Mouse (Mus musculus): ENCODE measurements around the gene Cntn4. TPM values are rescaled to one million over a fixed set of nuclear protein-coding genes. Genes with fewer than 3 reads are reported as not detected.

Gene Cntn4
- polyA plus RNA-seq (2015; fragmentation: Nextera tagmentation; extraction: Ambion mirVana): 25.0 and 28.0 TPM in 2 replicates

DNA sequence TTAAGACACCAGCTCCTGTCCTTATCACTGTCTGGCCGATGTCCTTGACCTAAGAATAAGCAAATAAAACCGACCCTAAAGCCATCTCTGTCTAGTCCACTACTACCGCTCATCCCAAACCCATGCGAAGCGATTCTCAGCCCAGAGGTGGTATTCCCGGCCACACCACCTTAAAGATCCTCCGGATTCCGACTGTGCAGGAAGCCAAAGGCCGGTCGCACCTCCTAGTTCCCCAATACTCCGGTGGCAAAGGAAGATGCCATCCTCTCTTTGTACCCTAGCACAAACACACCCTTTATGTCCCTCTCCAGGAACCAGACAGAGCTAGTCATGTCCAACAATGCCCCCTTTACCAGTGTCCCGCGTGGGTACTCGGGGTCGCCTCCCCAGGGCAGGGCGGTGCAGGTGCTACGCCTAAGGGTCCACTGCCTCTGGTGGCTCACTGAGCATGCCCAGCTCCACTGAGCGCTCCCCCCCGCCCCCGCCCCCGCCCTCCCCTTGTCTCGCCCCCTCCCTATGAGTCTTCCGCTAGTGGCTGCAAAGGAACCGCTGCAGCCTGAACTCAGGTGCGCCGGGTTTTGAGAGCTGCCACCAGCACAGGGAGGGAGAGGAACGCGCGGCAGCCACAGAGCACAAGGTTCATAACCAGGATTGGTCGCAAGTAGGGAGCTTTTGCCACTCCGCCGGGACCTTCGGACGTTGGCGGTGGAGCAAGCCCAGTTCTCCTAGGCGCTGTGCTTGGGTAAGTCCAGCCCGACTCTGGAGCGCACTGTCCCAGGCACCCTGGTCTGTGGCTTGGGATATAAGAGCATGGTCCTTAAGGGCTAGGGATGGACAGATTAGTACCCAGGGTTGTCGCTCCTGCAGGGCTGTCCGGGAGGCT lies at the start of gene Cntn4:
Gene Cntn4 (plus strand): TSS at position 512 of the 883 bp plus-strand sequence.
- Histone ChIP-seq H3K4me3 (peak within 1 kb of the TSS; percentile 69), H3K9ac (peak within 1 kb of the TSS; percentile 76), H3K27me3 (0 out of 2 replicates have a peak, but pooled peaks cover 10% of the 10 kb centered on the region), H3K4me1 (replicated peaks) (peaks cover 14% of the 10 kb centered on the region; the same call in 1 of the 2 replicates), H3K27ac (replicated peaks) (peak within 1 kb of the TSS; percentile 77), H3K9me3 (no peaks in the 10 kb centered on the region), H3K4me2 (peak within 1 kb of the TSS; percentile 81), H3K36me3 (no peaks in the 10 kb centered on the region)
- 2% methylated on average over 35 of the region's 40 CpGs for WGBS
- peak; percentile 91 for ATAC-seq (ENCODE audit: low FRiP score, low read depth)

DNA sequence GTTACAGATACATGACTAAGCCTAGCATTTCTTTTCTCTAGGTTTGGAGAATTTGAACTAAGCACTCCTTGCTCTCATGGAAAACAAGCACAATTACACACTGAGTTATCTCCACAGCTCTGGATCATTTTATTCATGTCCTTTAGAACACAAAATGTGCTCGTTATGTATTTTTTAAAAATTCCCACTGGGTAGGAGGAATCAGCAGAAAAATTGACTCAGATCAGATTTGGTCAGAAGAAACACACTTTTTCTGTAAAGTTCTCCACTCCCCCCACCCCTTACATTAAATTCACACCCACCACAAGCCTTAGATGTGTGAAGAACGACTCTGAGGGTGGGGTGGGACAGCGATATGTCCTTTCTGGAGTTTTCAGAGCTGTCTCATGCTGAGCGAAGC lies 3.2 kb upstream of the Cntn4 start:
- Histone ChIP-seq H3K27ac (replicated peaks) (no peak overlapping the region), H3K4me1 (replicated peaks) (peaks cover 10% of the 10 kb centered on the region; the same call in 1 of the 2 replicates), H3K4me3 (no peak overlapping the region), H3K4me2 (no peak overlapping the region), H3K9me3 (no peaks in the 10 kb centered on the region), H3K36me3 (no peaks in the 10 kb centered on the region), H3K9ac (no peak overlapping the region), H3K27me3 (0 out of 2 replicates have a peak, but pooled peaks cover 6% of the 10 kb centered on the region)
- 70% methylated on average over 4 of the region's 4 CpGs for WGBS
- ATAC-seq (ENCODE audit: low FRiP score, low read depth): no peak

DNA sequence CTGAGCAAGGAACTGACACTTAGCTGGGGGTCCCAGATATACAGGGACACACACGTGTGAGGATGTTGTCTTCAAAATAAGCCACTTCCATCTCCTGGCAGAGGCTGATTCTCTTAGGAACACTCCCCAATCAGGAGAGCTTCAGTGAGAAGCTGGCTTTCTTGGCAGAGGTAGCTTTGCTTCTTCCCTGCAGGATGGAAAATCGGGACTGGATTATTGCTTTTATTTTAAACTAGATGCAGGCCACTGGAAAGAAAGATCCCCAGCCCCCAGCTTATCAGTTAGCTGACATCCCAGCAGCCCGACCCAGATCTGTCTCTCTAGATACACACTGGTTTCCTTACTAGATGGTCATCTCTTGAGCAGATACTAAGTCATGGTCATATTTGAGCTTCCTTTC lies 2.4 kb upstream of the Cntn4 start:
- no peak overlapping the region for H3K4me2 ChIP-seq
- no peak overlapping the region for H3K27ac ChIP-seq (replicated peaks)
- ATAC-seq (ENCODE audit: low FRiP score, low read depth): no peak
- H3K9me3 ChIP-seq: no peaks in the 10 kb centered on the region
- H3K36me3 ChIP-seq: no peaks in the 10 kb centered on the region
- H3K9ac ChIP-seq: no peak overlapping the region
- H3K27me3 ChIP-seq: 0 out of 2 replicates have a peak, but pooled peaks cover 10% of the 10 kb centered on the region
- 33% methylated on average over 3 of the region's 3 CpGs for WGBS
- no peak overlapping the region for H3K4me3 ChIP-seq
- peaks cover 10% of the 10 kb centered on the region; the same call in 1 of the 2 replicates for H3K4me1 ChIP-seq (replicated peaks)

DNA sequence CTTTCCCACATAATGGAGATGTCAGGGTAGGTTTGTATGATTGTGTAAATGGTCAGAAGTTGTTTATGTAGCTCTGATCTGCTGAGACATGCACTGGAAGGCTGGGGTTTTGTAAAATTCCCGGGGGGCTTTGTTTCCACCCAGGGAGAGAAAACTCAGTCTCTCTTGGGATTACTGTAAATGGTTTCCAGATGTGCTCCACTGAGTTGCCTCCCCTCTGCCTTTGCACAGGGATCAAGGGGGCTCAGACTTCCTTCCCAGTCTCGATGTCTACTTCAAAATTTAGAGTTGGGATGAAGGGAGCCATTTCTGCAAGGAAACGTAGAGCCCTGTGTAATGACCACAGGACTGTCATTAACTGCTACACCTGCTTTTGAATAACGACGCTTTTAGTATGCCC lies 823 bp upstream of the Cntn4 start:
- 26% methylated on average over 5 of the region's 5 CpGs for WGBS
- peak overlapping the region; percentile 69 for H3K4me3 ChIP-seq
- H3K4me1 ChIP-seq (replicated peaks): peaks cover 14% of the 10 kb centered on the region; the same call in 1 of the 2 replicates
- 0 out of 2 replicates have a peak, but pooled peaks cover 10% of the 10 kb centered on the region for H3K27me3 ChIP-seq
- H3K4me2 ChIP-seq: peak overlapping the region; percentile 81
- H3K9ac ChIP-seq: peak overlapping the region; percentile 76
- peak overlapping the region; percentile 77 for H3K27ac ChIP-seq (replicated peaks)
- no peaks in the 10 kb centered on the region for H3K9me3 ChIP-seq
- H3K36me3 ChIP-seq: no peaks in the 10 kb centered on the region
- ATAC-seq (ENCODE audit: low FRiP score, low read depth): no peak

DNA sequence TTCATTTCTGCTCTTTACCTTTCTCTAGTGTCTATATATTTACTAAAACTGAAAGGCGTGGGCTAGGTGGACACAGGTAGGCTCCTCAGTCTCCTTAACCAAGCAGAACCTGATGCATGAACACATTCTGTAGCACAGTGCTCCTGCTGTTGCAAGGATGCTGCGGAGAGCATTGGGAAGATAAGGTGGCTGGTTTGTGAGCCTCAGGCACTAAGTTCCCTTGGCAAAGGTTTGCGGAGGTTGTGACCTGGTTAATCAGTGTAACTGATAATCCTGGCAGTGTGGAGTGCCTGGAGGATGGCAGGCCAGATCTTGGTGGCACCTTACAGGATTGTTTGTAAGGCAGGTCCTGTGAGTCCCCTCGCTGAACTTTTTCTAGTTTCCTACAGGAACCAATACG lies 1.3 kb downstream of the Cntn4 start:
- H3K27ac ChIP-seq (replicated peaks): no peak overlapping the region
- H3K9ac ChIP-seq: peak overlapping the region; percentile 76; the same call in 1 of the 2 replicates
- H3K4me1 ChIP-seq (replicated peaks): peaks cover 14% of the 10 kb centered on the region; the same call in 1 of the 2 replicates
- ATAC-seq (ENCODE audit: low FRiP score, low read depth): no peak
- H3K4me3 ChIP-seq: peak overlapping the region; percentile 69
- H3K4me2 ChIP-seq: peak overlapping the region; percentile 81
- no peaks in the 10 kb centered on the region for H3K36me3 ChIP-seq
- H3K27me3 ChIP-seq: 0 out of 2 replicates have a peak, but pooled peaks cover 10% of the 10 kb centered on the region
- no peaks in the 10 kb centered on the region for H3K9me3 ChIP-seq
- 5% methylated on average over 5 of the region's 5 CpGs for WGBS

DNA sequence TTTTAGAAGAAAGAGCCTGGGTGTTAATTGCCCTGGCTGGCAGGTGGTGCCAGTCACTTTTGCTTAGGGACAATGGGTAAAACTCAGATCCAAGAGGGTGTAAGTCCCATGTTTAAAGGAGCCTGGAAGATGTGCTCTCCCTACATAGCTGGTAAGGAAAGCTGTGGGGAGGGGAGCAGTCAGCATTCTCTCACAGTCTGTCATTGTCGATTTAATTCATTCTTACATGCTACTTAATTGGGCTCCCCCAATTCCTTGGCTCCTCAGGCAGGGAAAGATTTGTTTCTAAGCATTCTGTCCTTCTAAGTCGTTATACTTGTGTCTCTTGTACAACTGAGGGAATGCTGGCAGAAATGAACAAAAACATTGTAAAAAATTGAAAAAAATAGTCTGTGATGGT lies 4.0 kb downstream of the Cntn4 start:
- ATAC-seq (ENCODE audit: low FRiP score, low read depth): no peak

DNA sequence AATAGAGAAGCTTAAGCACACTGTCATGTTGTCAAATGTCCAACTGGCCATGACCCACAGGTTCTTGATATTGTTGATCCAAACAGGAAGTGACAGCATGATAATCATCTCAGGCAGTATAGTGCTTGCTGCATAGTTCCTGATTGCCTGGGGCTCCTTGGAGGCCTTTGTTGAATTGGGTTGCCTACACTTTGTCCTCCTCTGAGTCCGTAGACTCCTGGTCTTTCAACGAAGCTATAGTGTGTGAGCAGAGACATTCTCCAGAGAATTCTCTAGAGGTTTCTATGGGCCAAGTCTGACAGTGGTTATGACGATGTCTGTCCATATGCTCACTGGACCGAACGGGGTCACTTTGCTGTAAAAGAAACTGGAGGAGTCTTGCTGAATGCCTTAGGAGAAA lies 5.8 kb downstream of the Cntn4 start:
- no peak overlapping the region for H3K4me2 ChIP-seq
- H3K9me3 ChIP-seq: no peaks in the 10 kb centered on the region
- H3K4me1 ChIP-seq (replicated peaks): peaks cover 10% of the 10 kb centered on the region; the same call in 1 of the 2 replicates
- H3K27me3 ChIP-seq: 0 out of 2 replicates have a peak, but pooled peaks cover 10% of the 10 kb centered on the region
- no peak overlapping the region for H3K4me3 ChIP-seq
- H3K9ac ChIP-seq: no peak overlapping the region
- H3K36me3 ChIP-seq: no peaks in the 10 kb centered on the region
- 87% methylated on average over 5 of the region's 5 CpGs for WGBS
- H3K27ac ChIP-seq (replicated peaks): no peak overlapping the region
- no peak for ATAC-seq (ENCODE audit: low FRiP score, low read depth)

More for the DNA sequence above, 4.0 kb downstream of the Cntn4 start:
- H3K27ac ChIP-seq (replicated peaks): no peak overlapping the region
- no peaks in the 10 kb centered on the region for H3K36me3 ChIP-seq
- H3K9me3 ChIP-seq: no peaks in the 10 kb centered on the region
- no peak overlapping the region for H3K4me3 ChIP-seq
- 47% methylated on average over 2 of the region's 2 CpGs for WGBS
- 0 out of 2 replicates have a peak, but pooled peaks cover 10% of the 10 kb centered on the region for H3K27me3 ChIP-seq
- no peak overlapping the region for H3K9ac ChIP-seq
- H3K4me2 ChIP-seq: peak overlapping the region; percentile 81
- peaks cover 13% of the 10 kb centered on the region; the same call in 1 of the 2 replicates for H3K4me1 ChIP-seq (replicated peaks)

DNA sequence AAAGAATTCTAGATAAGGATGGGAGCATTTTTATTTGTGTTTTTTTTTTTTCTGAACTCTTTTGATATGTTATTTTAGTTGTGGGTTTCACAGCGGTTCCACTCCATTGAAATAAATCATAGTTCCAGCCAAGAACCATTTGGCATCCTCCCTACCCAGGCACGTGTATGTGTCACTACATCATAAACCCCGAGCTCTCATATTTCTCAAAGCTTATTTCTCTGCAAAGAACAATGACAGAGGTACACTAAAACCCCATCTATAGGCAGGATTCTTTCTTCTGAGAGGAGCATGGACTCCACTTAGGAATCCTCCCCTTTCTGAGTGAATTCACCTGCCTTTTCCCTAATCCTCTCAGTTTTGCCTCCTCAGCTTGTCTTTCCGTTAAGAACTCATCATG lies 6.7 kb downstream of the Cntn4 start:
- Histone ChIP-seq H3K4me3 (no peak overlapping the region), H3K36me3 (no peaks in the 10 kb centered on the region), H3K27me3 (0 out of 2 replicates have a peak, but pooled peaks cover 4% of the 10 kb centered on the region), H3K9ac (no peak overlapping the region), H3K4me1 (replicated peaks) (0 out of 2 replicates have a peak, but pooled peaks cover 4% of the 10 kb centered on the region), H3K27ac (replicated peaks) (no peak overlapping the region), H3K9me3 (no peaks in the 10 kb centered on the region), H3K4me2 (no peak overlapping the region)
- no peak for ATAC-seq (ENCODE audit: low FRiP score, low read depth)
- WGBS: 57% methylated on average over 4 of the region's 4 CpGs

DNA sequence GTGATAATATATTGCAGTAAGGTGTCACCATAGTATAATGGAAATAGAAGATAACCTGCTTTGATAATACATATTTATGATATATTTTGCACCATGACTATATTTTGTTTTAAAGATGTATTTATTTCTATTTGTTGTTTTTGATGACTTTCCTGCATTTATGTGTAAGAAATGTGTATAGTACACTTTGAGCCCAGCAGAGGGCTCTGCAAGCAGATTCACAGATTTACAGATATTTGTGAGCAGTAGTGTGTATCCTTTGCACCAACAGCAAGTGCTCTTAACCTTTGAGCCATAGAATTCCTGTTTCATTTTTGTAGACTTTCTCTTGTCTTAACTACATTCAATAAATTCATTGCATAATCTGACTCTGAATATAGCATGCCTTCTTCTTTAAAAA lies 10.7 kb downstream of the Cntn4 start:
- no peak for ATAC-seq (ENCODE audit: low FRiP score, low read depth)
- Histone ChIP-seq H3K36me3 (no peaks in the 10 kb centered on the region), H3K4me1 (replicated peaks) (no peaks in the 10 kb centered on the region)

DNA sequence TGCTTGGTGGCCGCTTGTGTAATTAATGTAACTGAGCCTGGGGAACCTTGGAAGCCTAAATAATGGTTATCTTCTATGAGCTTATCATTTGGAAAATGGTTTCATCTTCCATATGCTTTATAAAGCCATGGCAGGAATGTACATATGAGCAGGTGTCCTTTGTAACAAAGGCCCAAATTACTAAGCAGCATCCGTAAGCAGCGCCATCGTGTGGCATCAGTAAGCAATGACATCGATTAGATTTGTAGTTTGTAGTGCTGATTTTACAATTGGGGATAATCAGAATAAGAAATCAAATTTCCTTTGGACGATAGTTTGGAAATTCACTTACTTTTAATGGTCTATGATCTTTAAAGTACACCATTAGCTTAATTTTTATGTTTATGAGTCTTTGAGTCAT lies 64.6 kb downstream of the Cntn4 start:
- Histone ChIP-seq H3K27ac (replicated peaks) (no peak overlapping the region), H3K4me1 (replicated peaks) (no peaks in the 10 kb centered on the region), H3K27me3 (no peaks in the 10 kb centered on the region), H3K9me3 (no peaks in the 10 kb centered on the region), H3K36me3 (no peaks in the 10 kb centered on the region), H3K4me3 (no peak overlapping the region), H3K9ac (no peak overlapping the region), H3K4me2 (no peak overlapping the region)
- no peak for ATAC-seq (ENCODE audit: low FRiP score, low read depth)
- WGBS: 25% methylated on average over 6 of the region's 6 CpGs

More for the DNA sequence above, 10.7 kb downstream of the Cntn4 start:
- H3K4me3 ChIP-seq: no peak overlapping the region
- H3K9me3 ChIP-seq: no peaks in the 10 kb centered on the region
- no peak overlapping the region for H3K4me2 ChIP-seq
- H3K27ac ChIP-seq (replicated peaks): no peak overlapping the region
- no peaks in the 10 kb centered on the region for H3K27me3 ChIP-seq
- no peak overlapping the region for H3K9ac ChIP-seq

DNA sequence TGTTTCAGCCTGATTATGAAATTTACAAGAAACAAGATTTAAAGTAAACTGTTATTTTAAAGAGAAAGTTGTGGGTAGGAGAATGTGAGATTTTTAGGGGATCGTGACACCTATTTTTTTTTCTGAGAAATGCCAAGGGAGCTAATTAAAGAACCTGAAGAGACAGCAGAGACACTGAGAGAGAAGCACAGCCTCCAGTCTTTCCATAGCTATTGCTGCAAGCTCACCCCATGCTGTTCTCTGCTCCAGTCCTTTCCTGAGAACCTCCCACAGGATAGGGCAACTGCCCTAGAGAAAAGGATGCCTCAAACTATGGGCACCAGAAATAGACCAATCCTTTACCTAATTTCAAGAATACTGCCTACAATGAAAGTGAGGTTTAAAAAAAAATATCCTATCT lies 103.2 kb downstream of the Cntn4 start:
- WGBS: 88% methylated on average over 1 of the region's 1 CpGs
- Histone ChIP-seq H3K27me3 (no peaks in the 10 kb centered on the region), H3K9ac (no peak overlapping the region), H3K4me2 (no peak overlapping the region), H3K36me3 (no peaks in the 10 kb centered on the region), H3K4me1 (replicated peaks) (no peaks in the 10 kb centered on the region), H3K27ac (replicated peaks) (no peak overlapping the region), H3K9me3 (no peaks in the 10 kb centered on the region), H3K4me3 (no peak overlapping the region)
- no peak for ATAC-seq (ENCODE audit: low FRiP score, low read depth)

DNA sequence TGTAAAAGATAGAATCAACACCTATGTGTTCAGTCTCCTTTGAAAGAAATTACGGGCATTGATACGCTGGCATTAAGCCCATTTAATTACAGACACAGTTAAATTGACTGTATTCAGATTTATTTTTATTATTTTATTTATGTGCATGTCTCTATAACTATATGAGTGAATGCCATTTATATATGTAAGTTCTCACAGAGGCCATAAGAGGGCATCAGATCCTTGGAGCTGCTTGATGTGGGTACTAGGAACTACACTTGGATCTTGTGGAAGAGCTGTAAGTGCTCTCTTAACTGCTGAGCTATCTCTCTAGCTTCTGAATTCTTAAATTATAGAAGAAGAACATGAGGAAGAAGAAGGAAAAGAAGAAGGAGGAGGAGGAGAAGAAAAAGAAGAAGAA lies 111.0 kb downstream of the Cntn4 start:
- 97% methylated on average over 2 of the region's 2 CpGs for WGBS
- no peak for ATAC-seq (ENCODE audit: low FRiP score, low read depth)

More for the DNA sequence above, 111.0 kb downstream of the Cntn4 start:
- Histone ChIP-seq H3K9ac (no peak overlapping the region), H3K4me2 (no peak overlapping the region), H3K27me3 (no peaks in the 10 kb centered on the region), H3K4me3 (no peak overlapping the region), H3K27ac (replicated peaks) (no peak overlapping the region), H3K36me3 (no peaks in the 10 kb centered on the region), H3K9me3 (no peaks in the 10 kb centered on the region), H3K4me1 (replicated peaks) (no peaks in the 10 kb centered on the region)
